Mouse (Mus musculus) effector memory CD4-positive, alpha-beta T cell, adult 7 months (primary cell): ENCODE data around the gene Eya2. TPM values are rescaled to one million over a fixed set of nuclear protein-coding genes. Genes with fewer than 3 reads are reported as not detected.

ENCODE experiments used
- polyA plus RNA-seq: library from polyadenylated mRNA; unstranded; fragments of 100-300 nt; shearing (Covaris generic); gene quantifications from one replicate; pipeline ENCODE4 v1.2.1, GENCODE M21; 2017

The Eya2 gene
- polyA plus RNA-seq: 21.3 TPM

DNA sequence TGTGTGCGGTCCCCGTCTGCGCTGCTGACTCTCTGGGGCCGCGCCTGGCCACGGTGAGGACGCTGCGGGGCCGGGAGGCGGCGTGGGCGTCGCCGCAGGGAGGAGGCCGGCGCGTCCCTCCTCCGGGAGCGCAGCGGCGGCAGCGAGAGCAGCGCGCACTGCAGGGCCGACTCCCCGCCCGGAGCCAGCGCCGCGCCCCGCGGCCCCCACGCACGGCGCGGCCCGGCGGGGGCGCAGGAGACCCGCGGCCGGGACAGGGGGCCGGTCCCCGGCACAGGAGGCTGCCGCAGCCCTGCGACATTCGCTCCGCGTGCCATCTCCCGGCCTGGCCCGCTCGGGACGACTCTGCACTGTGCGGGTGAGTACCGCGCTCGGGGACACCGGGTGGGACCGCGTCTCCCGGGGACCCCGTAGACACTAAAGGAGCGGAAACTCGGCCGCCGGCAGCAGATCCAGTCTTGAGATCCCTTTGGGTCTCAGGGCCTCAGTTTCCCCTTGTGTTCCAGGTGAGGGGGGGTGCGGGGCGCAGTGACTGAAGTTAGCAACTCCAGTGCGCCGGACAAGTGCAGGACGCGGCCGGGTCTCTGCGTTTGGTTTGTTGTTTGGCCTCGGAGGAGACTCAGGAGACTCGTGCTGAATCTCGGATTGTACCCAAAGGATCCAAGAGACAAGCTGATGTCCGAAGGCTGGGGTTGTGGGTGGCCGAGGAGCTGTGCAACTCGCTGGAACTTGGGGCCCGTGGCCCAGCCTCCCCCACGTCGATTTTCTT lies at the start of gene Eya2:
Gene Eya2 (plus strand): TSS at position 126 of the 769 bp plus-strand sequence.

Other genes with a start within 250 kb of the Eya2 start
- gene Zfp663, start 226.3 kb upstream of the Eya2 start, polyA plus RNA-seq: not detected
- not detected for gene Zfp334, start 206.8 kb upstream of the Eya2 start, polyA plus RNA-seq
- gene Ocstamp, start 194.6 kb upstream of the Eya2 start, polyA plus RNA-seq: not detected
- 0.49 TPM for gene Slc13a3, start 121.8 kb upstream of the Eya2 start, polyA plus RNA-seq
- 20.2 TPM for gene Trp53rka, start 101.7 kb upstream of the Eya2 start, polyA plus RNA-seq
- gene Slc2a10, start 91.2 kb upstream of the Eya2 start, polyA plus RNA-seq: 0.11 TPM